Mouse (Mus musculus) hindbrain, embryonic 13.5 days (tissue): ENCODE data around the gene Pcare. TPM values are rescaled to one million over a fixed set of nuclear protein-coding genes. Genes with fewer than 3 reads are reported as not detected.

ENCODE experiments used
- ATAC-seq: fragments of 200-750 bp; cut with Nextera tagmentation; 2 replicates; pipeline ENCODE4 v1.8.0; 2017; ENCODE audit warnings: moderate TSS enrichment; ENCODE audit not compliant: low FRiP score
- H3K27ac ChIP-seq: fragments of 300-500 bp; sonication (generic); 2 replicates; pipeline ENCODE4 v1.5.1; 2015; ENCODE audit warnings: inconsistent platforms, mild to moderate bottlenecking, moderate library complexity
- H3K27me3 ChIP-seq: fragments of 300-500 bp; sonication (generic); 2 replicates; pipeline ENCODE4 v1.6.1; 2015; ENCODE audit warnings: mild to moderate bottlenecking, inconsistent platforms
- H3K36me3 ChIP-seq: fragments of 300-500 bp; sonication (generic); 2 replicates; pipeline ENCODE4 v1.6.1; 2015; ENCODE audit warnings: mild to moderate bottlenecking, inconsistent platforms
- H3K4me1 ChIP-seq: fragments of 300-500 bp; sonication (generic); replicated peaks from 2 replicates; pipeline ENCODE4 v1.6.1; 2015; ENCODE audit warnings: inconsistent platforms
- H3K4me2 ChIP-seq: fragments of 300-500 bp; sonication (generic); 2 replicates; pipeline ENCODE4 v1.6.1; 2015; ENCODE audit warnings: inconsistent platforms, mild to moderate bottlenecking, moderate library complexity
- H3K4me3 ChIP-seq: fragments of 300-500 bp; sonication (generic); 2 replicates; pipeline ENCODE4 v1.5.1; 2015; ENCODE audit warnings: mild to moderate bottlenecking, inconsistent platforms
- H3K9ac ChIP-seq: fragments of 300-500 bp; sonication (generic); 2 replicates; pipeline ENCODE4 v1.6.1; 2015; ENCODE audit warnings: mild to moderate bottlenecking, inconsistent platforms
- H3K9me3 ChIP-seq: fragments of 300-500 bp; sonication (generic); 2 replicates; pipeline ENCODE4 v1.6.1; 2016; ENCODE audit warnings: inconsistent platforms
- WGBS: fragments of 180-500 bp; shearing (Covaris S2); methylation state at CpG from one replicate; pipeline ENCODE4 v1.1.7; 2015; 5-methylcytosine and 5-hydroxymethylcytosine counted together
- polyA plus RNA-seq: library from polyadenylated mRNA; unstranded; fragments of >200 nt; fragmentation: Nextera tagmentation; extraction: Ambion mirVana; gene quantifications from 2 replicates; pipeline ENCODE4 v1.2.1, GENCODE M21; 2015

Gene Pcare
- polyA plus RNA-seq, 1 experiment from 2014 or later = not detected

GRCm38 (mm10) chr17:71693780-71694179 is 58.9 kb downstream of the Pcare start:
- Histone ChIP-seq H3K27me3 (no peaks in the 10 kb centered on the region), H3K9me3 (0 out of 2 replicates have a peak, but pooled peaks cover 4% of the 10 kb centered on the region), H3K4me2 (no peak overlapping the region), H3K4me3 (no peak overlapping the region), H3K27ac (no peak overlapping the region), H3K36me3 (no peaks in the 10 kb centered on the region), H3K4me1 (peaks cover 18% of the 10 kb centered on the region), H3K9ac (no peak overlapping the region)
- WGBS = 48% methylated on average over 8 of the region's 8 CpGs
- ATAC-seq = no peak

Other genes starting within 250 kb of the Pcare start
- 10.3 and 11.5 TPM in 2 replicates for gene Ndc80, start 226.0 kb downstream of the Pcare start, polyA plus RNA-seq
- 0.65 and 1.1 TPM in 2 replicates for gene Spdya, start 200.8 kb downstream of the Pcare start, polyA plus RNA-seq
- gene Wdr43, start 137.0 kb downstream of the Pcare start, polyA plus RNA-seq = 47.4 and 52.8 TPM in 2 replicates
- gene Togaram2, start 79.6 kb downstream of the Pcare start, polyA plus RNA-seq = 0.35 and 0.53 TPM in 2 replicates
- gene Clip4, start 15.6 kb upstream of the Pcare start, polyA plus RNA-seq = 11.1 and 13.2 TPM in 2 replicates